Mouse (Mus musculus) frontal cortex, postnatal 25 days (tissue): ENCODE measurements around the gene Bcl7b.
"Not testable (repeated sequence)": the region's sequence is repeated elsewhere in the genome, so short reads cannot be mapped to it uniquely, and the experiment has no call there.

Experiments used
- DNase-seq, 2 experiments: peaks; one replicate each; pipeline ENCODE4 v3.0.0; 2022; ENCODE audit warnings: low spot score in 2 of 2

Gene Bcl7b

DNA sequence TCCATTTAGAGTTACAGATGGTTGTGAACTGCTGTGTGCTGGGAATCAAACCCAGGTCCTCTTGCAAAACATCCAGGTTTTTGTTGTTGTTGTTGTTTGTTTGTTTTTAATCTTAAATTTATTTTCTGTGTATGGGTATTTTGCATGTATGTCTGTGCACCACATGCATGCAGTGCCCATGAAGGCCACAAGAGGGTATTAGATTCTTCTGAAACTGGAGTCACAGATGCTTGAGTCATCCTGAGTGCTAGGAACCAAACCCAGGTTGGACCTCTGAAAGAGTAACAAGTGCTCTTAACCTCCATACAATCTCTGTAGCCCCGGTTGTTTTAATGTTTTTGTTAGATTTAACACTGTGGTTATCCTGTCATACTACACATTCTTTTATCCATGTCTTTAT, 40.1 kb downstream of the Bcl7b start:
- DNase-seq = no peak

DNA sequence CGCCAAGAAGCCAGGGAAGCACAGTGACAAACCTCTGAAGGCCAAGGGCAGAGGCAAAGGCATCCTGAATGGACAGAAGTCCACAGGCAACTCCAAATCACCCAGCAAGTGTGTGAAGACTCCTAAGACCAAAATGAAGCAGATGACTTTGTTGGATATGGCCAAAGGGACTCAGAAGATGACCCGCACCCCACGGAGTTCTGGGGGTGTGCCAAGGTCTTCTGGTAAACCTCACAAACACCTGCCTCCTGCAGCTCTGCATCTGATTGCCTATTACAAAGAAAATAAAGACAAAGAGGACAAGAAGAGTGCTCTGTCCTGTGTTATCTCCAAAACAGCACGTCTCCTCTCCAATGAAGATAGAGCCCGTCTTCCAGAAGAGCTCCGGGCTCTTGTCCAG, 48.8 kb downstream of the Bcl7b start:
- no peak for DNase-seq

DNA sequence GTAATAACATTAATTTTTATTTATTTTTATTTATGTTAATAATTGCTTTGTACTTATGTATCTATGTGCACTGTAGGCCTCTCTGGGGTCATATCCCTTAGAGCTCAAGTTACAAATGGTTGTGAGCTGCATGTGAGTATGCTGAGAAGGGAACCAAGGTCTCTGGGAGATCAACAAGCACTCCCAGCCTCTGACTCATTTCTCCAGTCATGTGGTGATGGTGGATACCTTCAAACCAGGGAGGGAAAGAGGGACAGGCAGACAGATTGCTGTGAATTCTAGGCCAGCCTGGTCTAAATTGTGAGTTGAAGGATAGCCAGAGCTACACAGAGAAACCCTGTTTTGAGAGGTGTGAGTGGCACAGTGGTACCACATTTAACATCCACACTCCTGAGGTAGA, 52.9 kb downstream of the Bcl7b start:
- DNase-seq = no peak

DNA sequence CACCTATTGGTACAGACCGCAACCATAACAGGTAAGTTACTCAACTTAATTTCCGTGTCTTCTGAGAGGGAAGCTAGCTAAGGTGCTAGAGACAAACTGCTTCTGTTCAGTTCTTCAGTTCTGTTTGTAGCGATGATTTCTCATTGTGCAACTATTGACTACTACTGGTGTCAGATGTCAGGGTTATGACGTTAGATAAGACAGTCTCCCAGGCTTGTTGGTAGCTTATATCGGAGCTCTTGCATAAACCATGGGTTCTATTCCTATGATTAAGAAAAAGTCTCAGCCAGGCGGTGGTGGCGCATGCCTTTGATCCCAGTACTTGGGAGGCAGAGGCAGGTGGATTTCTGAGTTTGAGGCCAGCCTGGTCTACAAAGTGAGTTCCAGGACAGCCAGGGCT, 54.0 kb downstream of the Bcl7b start:
- DNase-seq = no peak

DNA sequence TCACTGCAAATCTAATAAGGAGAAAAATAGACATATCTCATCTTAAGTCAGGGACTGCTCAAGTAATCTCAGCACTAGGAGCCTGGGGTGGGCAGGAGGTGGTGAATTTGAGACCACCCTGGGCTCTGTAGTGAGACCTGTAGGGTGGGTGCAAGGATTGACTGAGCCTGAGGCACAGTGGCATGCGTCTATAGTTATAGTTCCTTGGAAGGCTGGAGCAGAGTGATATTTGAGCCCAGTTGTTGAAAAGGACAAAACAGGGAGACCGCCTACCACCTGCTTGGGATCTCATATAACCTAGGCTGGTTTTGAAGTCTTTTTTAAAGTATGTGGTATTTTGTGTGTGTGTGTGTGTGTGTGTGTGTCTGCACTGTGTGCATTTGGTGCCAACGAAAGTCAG, 56.1 kb downstream of the Bcl7b start:
- DNase-seq = no peak

DNA sequence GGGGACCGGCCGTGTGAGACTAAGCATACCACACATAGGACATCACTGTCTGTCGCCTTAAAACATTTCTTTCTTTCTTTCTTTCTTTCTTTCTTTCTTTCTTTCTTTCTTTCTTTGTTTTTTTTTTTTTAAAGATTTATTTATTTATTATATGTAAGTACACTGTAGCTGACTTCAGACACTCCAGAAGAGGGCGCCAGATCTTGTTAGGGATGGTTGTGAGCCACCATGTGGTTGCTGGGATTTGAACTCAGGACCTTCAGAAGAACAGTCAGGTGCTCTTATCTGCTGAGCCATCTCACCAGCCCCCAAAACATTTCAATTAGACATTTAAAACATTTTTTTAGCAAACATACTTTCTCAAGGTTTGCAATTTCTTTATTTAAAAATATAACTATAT, 57.8 kb downstream of the Bcl7b start:
- DNase-seq = not testable (repeated sequence)

DNA sequence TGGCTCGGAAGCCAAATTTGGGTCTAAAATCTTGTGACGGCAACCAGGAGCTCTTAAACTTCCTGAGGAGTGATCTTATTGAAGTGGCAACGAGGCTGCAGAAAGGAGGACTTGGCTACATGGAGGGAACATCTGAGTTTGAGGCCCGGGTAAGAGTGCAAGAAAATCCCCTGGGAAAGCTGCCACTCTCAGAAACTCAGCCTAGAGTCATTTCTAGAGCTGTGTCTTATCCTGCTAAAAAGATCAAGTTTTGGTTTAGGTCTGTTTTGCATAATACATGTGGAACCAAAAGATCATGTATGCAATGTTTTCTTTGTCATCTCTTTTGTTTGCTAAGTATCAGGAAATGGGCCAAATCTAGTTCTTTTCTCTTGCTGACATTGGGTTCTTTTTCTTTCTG, 62.1 kb downstream of the Bcl7b start:
- no peak for DNase-seq
